In the genomic region with DNA sequence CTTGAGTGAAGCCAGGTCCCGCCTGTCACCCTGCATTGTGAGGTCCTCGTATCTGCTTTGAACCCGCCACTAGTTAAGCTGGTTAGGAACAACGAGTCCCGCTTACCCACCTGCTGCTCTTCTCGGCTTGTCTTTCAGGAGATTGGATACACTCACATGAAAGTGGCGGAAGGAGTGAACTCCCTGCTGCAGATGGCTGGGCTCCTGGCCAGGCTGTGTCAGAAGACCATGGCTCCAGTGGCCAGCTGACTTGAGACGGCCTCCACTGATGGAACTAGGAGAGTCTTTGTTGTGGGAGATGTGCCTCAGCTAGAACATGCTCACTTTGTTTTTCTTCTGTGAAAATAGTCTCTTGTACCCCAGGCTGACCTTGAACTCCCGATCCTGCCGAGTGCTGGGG, we compare ENCODE assay signal across 19 mouse cellular contexts. TPM values are rescaled to one million over a fixed set of nuclear protein-coding genes. Genes with fewer than 3 reads are reported as not detected.
A peak's percentile ranks its signal among the peaks of the same experiment; 100 is the strongest.
DNase-seq lines count a peak whose midpoint lies in the region; ATAC-seq and TF ChIP-seq lines count a peak whose summit lies in the region.
"Had no signal": no experiment of that assay in that cellular context is flagged by ENCODE, and none has a peak within 500 bp of the region (broad histone marks: within the 10 kb centered on the region; RNA-seq: fewer than 3 reads in every experiment).

No protein-coding gene starts in this region.

- H3K4me3 ChIP-seq in embryonic facial prominence, embryonic 14.5 days (ENCODE audit: low read depth, low read length) = no peak overlapping the region
- H3K4me3 ChIP-seq in embryonic facial prominence, embryonic 10.5 days = no peak overlapping the region
- no peak overlapping the region for H3K4me3 ChIP-seq in layer of hippocampus, adult 2 months
- no peak overlapping the region for H3K4me3 ChIP-seq in gastrocnemius, adult 2 months
- H3K4me3 ChIP-seq in lung, postnatal 0 days (ENCODE audit: low read depth, low read length) = no peak overlapping the region
- H3K4me3 ChIP-seq: hindbrain, embryonic 13.5 days had no signal

- H3K36me3 ChIP-seq in embryonic facial prominence, embryonic 14.5 days (ENCODE audit: control insufficient read depth, insufficient read depth, low read length) = peaks cover 76% of the 10 kb centered on the region
- peaks cover 77% of the 10 kb centered on the region for H3K36me3 ChIP-seq in embryonic facial prominence, embryonic 10.5 days (replicated peaks)
- 0 out of 2 replicates have a peak, but pooled peaks cover 12% of the 10 kb centered on the region for H3K36me3 ChIP-seq in lung, postnatal 0 days (ENCODE audit: insufficient read depth, low read length)

- no peak for TF ChIP-seq EP300 in lung, postnatal 0 days (IDR thresholded peaks at IDR 0.05)

- intact Hi-C loops in gastrocnemius, adult 2 months (cut with DNase I) = no loop called here

- no peaks in the 10 kb centered on the region for H3K4me1 ChIP-seq in embryonic facial prominence, embryonic 14.5 days (ENCODE audit: control insufficient read depth, insufficient read depth, low read length)
- H3K4me1 ChIP-seq in embryonic facial prominence, embryonic 10.5 days = no peaks in the 10 kb centered on the region
- no peaks in the 10 kb centered on the region for H3K4me1 ChIP-seq in lung, postnatal 0 days (ENCODE audit: insufficient read depth, low read depth, low read length)
- H3K4me1 ChIP-seq: hindbrain, embryonic 13.5 days had no signal

- 86% methylated on average over 10 of the region's 10 CpGs for WGBS in embryonic facial prominence, embryonic 14.5 days
- WGBS in embryonic facial prominence, embryonic 10.5 days = 94% methylated on average over 10 of the region's 10 CpGs
- 85% methylated on average over 10 of the region's 10 CpGs for WGBS in lung, postnatal 0 days

- H3K9ac ChIP-seq in embryonic facial prominence, embryonic 14.5 days (ENCODE audit: low read depth, low read length) = no peak overlapping the region
- H3K9ac ChIP-seq in lung, postnatal 0 days (replicated peaks; ENCODE audit: low read depth) = no peak overlapping the region
- H3K9ac ChIP-seq: hindbrain, embryonic 13.5 days; liver, embryonic 14.5 days had no signal

- DNase-seq in embryonic facial prominence, embryonic 14.5 days (ENCODE audit: low spot score) = peak; percentile 23
- no peak for DNase-seq in embryonic facial prominence, embryonic 10.5 days (ENCODE audit: low spot score)
- DNase-seq in layer of hippocampus, adult 2 months (ENCODE audit: low spot score in 2 of 2) = no peak
- DNase-seq in layer of hippocampus, postnatal 10 days (ENCODE audit: low spot score in 2 of 2) = no peak
- peak; percentile 65 for DNase-seq in gastrocnemius, adult 2 months
- peak; percentile 72 for DNase-seq in testis, postnatal 10 days (ENCODE audit: low spot score)
- no peak for DNase-seq in frontal cortex, postnatal 10 days (ENCODE audit: low spot score in 2 of 2)
- DNase-seq in lung, postnatal 0 days (ENCODE audit: low spot score) = no peak
- DNase-seq: cerebellum, adult 9-10 months; kidney, adult 11 months; kidney, postnatal 36 days; lung, postnatal 14 days; thymus, postnatal 4 days had no signal

- no peak for TF ChIP-seq CTCF in layer of hippocampus, adult 2 months (conservative IDR thresholded peaks at IDR 0.05)
- no peak for TF ChIP-seq CTCF in gastrocnemius, adult 2 months (IDR thresholded peaks at IDR 0.05)
- no peak for TF ChIP-seq CTCF in lung, postnatal 0 days (IDR thresholded peaks at IDR 0.05)

- H3K27ac ChIP-seq in embryonic facial prominence, embryonic 14.5 days (replicated peaks; ENCODE audit: low read depth, low read length) = no peak overlapping the region
- H3K27ac ChIP-seq in embryonic facial prominence, embryonic 10.5 days (replicated peaks) = no peak overlapping the region
- H3K27ac ChIP-seq in layer of hippocampus, adult 2 months = peak overlapping the region; percentile 57; the same call in 1 of the 2 replicates
- H3K27ac ChIP-seq in gastrocnemius, adult 2 months = no peak overlapping the region
- no peak overlapping the region for H3K27ac ChIP-seq in lung, postnatal 0 days (ENCODE audit: low read length)
- H3K27ac ChIP-seq: hindbrain, embryonic 13.5 days; liver, embryonic 14.5 days had no signal

- H3K27me3 ChIP-seq in embryonic facial prominence, embryonic 14.5 days (replicated peaks; ENCODE audit: control insufficient read depth, insufficient read depth, low read length) = no peaks in the 10 kb centered on the region
- no peaks in the 10 kb centered on the region for H3K27me3 ChIP-seq in embryonic facial prominence, embryonic 10.5 days (replicated peaks; ENCODE audit: low read depth, poor library complexity, severe bottlenecking)
- no peaks in the 10 kb centered on the region for H3K27me3 ChIP-seq in lung, postnatal 0 days (replicated peaks; ENCODE audit: insufficient read depth, low read length)
- H3K27me3 ChIP-seq: hindbrain, embryonic 13.5 days had no signal

- no peak for ATAC-seq in embryonic facial prominence, embryonic 14.5 days (ENCODE audit: low read depth)
- no peak for ATAC-seq in lung, postnatal 0 days

- no peaks in the 10 kb centered on the region for H3K9me3 ChIP-seq in embryonic facial prominence, embryonic 14.5 days (ENCODE audit: control insufficient read depth, low read length)
- H3K9me3 ChIP-seq in embryonic facial prominence, embryonic 10.5 days = no peaks in the 10 kb centered on the region
- H3K9me3 ChIP-seq in lung, postnatal 0 days (ENCODE audit: low read length) = no peaks in the 10 kb centered on the region
- H3K9me3 ChIP-seq: hindbrain, embryonic 13.5 days had no signal

- H3K4me2 ChIP-seq in embryonic facial prominence, embryonic 14.5 days (ENCODE audit: low read depth, low read length) = no peak overlapping the region
- no peak overlapping the region for H3K4me2 ChIP-seq in lung, postnatal 0 days (replicated peaks; ENCODE audit: low read depth, low read length)
- H3K4me2 ChIP-seq: hindbrain, embryonic 13.5 days had no signal

RNA-seq across cellular contexts. Expression of gene Rfc2, which starts 16.5 kb away (rescaled TPM):
- polyA plus RNA-seq in embryonic facial prominence, embryonic 14.5 days (2014; fragmentation: Nextera tagmentation; extraction: Ambion mirVana) = 224 and 240 TPM in 2 replicates
- 414 and 415 TPM in 2 replicates for polyA plus RNA-seq in embryonic facial prominence, embryonic 10.5 days (2016; fragmentation: Nextera tagmentation; extraction: Ambion mirVana)
- 10 to 100 TPM; 48.1 to 55.6 TPM for total RNA-seq in layer of hippocampus, adult 2 months (2021)
- 10 to 100 TPM; 63.0 to 65.2 TPM for total RNA-seq in layer of hippocampus, postnatal 10 days (2021)
- 10 to 100 TPM; 18.3 to 19.8 TPM for total RNA-seq in gastrocnemius, adult 2 months (2021)
- polyA plus RNA-seq in lung, postnatal 0 days (2015; fragmentation: Nextera tagmentation; extraction: Ambion mirVana) = 84.4 and 95.9 TPM in 2 replicates

RNA-seq across cellular contexts. Expression of gene Lat2, which starts 17.1 kb away (rescaled TPM):
- 2.8 and 4.5 TPM in 2 replicates for polyA plus RNA-seq in embryonic facial prominence, embryonic 14.5 days (2014; fragmentation: Nextera tagmentation; extraction: Ambion mirVana)
- polyA plus RNA-seq in embryonic facial prominence, embryonic 10.5 days (2016; fragmentation: Nextera tagmentation; extraction: Ambion mirVana) = 3.4 and 3.7 TPM in 2 replicates
- total RNA-seq in layer of hippocampus, adult 2 months (2021) = 1 to 10 TPM; 2.2 to 3.0 TPM
- 1 to 10 TPM; 2.0 to 3.7 TPM for total RNA-seq in layer of hippocampus, postnatal 10 days (2021)
- 1 to 10 TPM in 1 of 2 experiments, under 1 TPM in 1; 0.87 to 1.2 TPM for total RNA-seq in gastrocnemius, adult 2 months (2021)
- polyA plus RNA-seq in lung, postnatal 0 days (2015; fragmentation: Nextera tagmentation; extraction: Ambion mirVana) = 3.0 and 3.2 TPM in 2 replicates

RNA-seq across cellular contexts. Expression of gene Syna, which starts 37.7 kb away (rescaled TPM):
- 0.09 and 0.24 TPM in 2 replicates for polyA plus RNA-seq in embryonic facial prominence, embryonic 14.5 days (2014; fragmentation: Nextera tagmentation; extraction: Ambion mirVana)
- polyA plus RNA-seq in embryonic facial prominence, embryonic 10.5 days (2016; fragmentation: Nextera tagmentation; extraction: Ambion mirVana) = 0.10 TPM in 1 of 2 replicates, not detected in the other
- 1 to 10 TPM; 5.4 to 6.8 TPM for total RNA-seq in layer of hippocampus, adult 2 months (2021)
- total RNA-seq in layer of hippocampus, postnatal 10 days (2021) = 1 to 10 TPM; 3.1 to 5.1 TPM
- total RNA-seq in gastrocnemius, adult 2 months (2021) = not detected
- 0.24 and 0.67 TPM in 2 replicates for polyA plus RNA-seq in lung, postnatal 0 days (2015; fragmentation: Nextera tagmentation; extraction: Ambion mirVana)
- total RNA-seq: adrenal gland, adult 18-20 months had no signal
- polyA plus RNA-seq: embryonic facial prominence, embryonic 11.5 days; limb, embryonic 11.5 days; liver, embryonic 14.5 days; spleen, adult 2 months had no signal

RNA-seq across cellular contexts. Expression of gene Eif4h, which starts 41.6 kb away (rescaled TPM):
- 365 and 410 TPM in 2 replicates for polyA plus RNA-seq in embryonic facial prominence, embryonic 14.5 days (2014; fragmentation: Nextera tagmentation; extraction: Ambion mirVana)
- polyA plus RNA-seq in embryonic facial prominence, embryonic 10.5 days (2016; fragmentation: Nextera tagmentation; extraction: Ambion mirVana) = 593 and 603 TPM in 2 replicates
- total RNA-seq in layer of hippocampus, adult 2 months (2021) = 100 to 1,000 TPM; 298 to 323 TPM
- total RNA-seq in layer of hippocampus, postnatal 10 days (2021) = 100 to 1,000 TPM; 285 to 302 TPM
- total RNA-seq in gastrocnemius, adult 2 months (2021) = 100 to 1,000 TPM in 1 of 2 experiments, 10 to 100 TPM in 1; 92.2 to 105 TPM
- 403 and 485 TPM in 2 replicates for polyA plus RNA-seq in lung, postnatal 0 days (2015; fragmentation: Nextera tagmentation; extraction: Ambion mirVana)

RNA-seq across cellular contexts. Expression of gene Clip2, which starts 45.5 kb away (rescaled TPM):
- 4.1 and 4.7 TPM in 2 replicates for polyA plus RNA-seq in embryonic facial prominence, embryonic 14.5 days (2014; fragmentation: Nextera tagmentation; extraction: Ambion mirVana)
- polyA plus RNA-seq in embryonic facial prominence, embryonic 10.5 days (2016; fragmentation: Nextera tagmentation; extraction: Ambion mirVana) = 5.8 and 6.8 TPM in 2 replicates
- 10 to 100 TPM; 90.0 to 99.3 TPM for total RNA-seq in layer of hippocampus, adult 2 months (2021)
- 100 to 1,000 TPM; 124 to 133 TPM for total RNA-seq in layer of hippocampus, postnatal 10 days (2021)
- total RNA-seq in gastrocnemius, adult 2 months (2021) = 1 to 10 TPM; 3.0 to 4.2 TPM
- polyA plus RNA-seq in lung, postnatal 0 days (2015; fragmentation: Nextera tagmentation; extraction: Ambion mirVana) = 3.0 and 4.1 TPM in 2 replicates

Comparison
In these comparisons a context has a peak if more than half of its experiments do, and no peak if none do; other contexts are left out.
1. DNase-seq: peak in embryonic facial prominence, embryonic 14.5 days (single experiment), gastrocnemius, adult 2 months (single experiment) and testis, postnatal 10 days (single experiment); none in embryonic facial prominence, embryonic 10.5 days (single experiment), layer of hippocampus, adult 2 months (0 of 2), layer of hippocampus, postnatal 10 days (0 of 2), frontal cortex, postnatal 10 days (0 of 2) and lung, postnatal 0 days (single experiment).
2. RNA of gene Syna, which starts 37.7 kb away (total RNA-seq): 5.4 to 6.8 TPM in layer of hippocampus, adult 2 months and 3.1 to 5.1 TPM in layer of hippocampus, postnatal 10 days; not detected in gastrocnemius, adult 2 months; every median in the first group is over 4 times any median in the second.